Mouse (Mus musculus): ENCODE data around the gene Cdkn3. TPM values are rescaled to one million over a fixed set of nuclear protein-coding genes. Genes with fewer than 3 reads are reported as not detected.
A peak's percentile ranks its signal among the peaks of the same experiment; 100 is the strongest.
"Not testable (repeated sequence)": the region's sequence is repeated elsewhere in the genome, so short reads cannot be mapped to it uniquely, and the experiment has no call there.

The Cdkn3 gene
- polyA plus RNA-seq, 1 experiment from 2014 or later: 51.0 TPM

GRCm38 (mm10) chr14:46754371-46754770, 6.0 kb upstream of the Cdkn3 start:
- not testable (repeated sequence) for H3K4me1 ChIP-seq (replicated peaks); ATAC-seq (replicated peaks; ENCODE audit: insufficient number of reproducible peaks, insufficient read depth, low FRiP score, low read depth)
- 56% methylated on average over 9 of the region's 10 CpGs for WGBS

GRCm38 (mm10) chr14:46755851-46756250, 4.5 kb upstream of the Cdkn3 start:
- Histone ChIP-seq H3K9me3 (replicated peaks) (no peaks in the 10 kb centered on the region), H3K9ac (no peak overlapping the region), H3K27me3 (no peaks in the 10 kb centered on the region), H3K36me3 (no peaks in the 10 kb centered on the region), H3K27ac (no peak overlapping the region), H3K4me1 (replicated peaks) (peaks cover under 1% of the 10 kb centered on the region), H3K4me2 (no peak overlapping the region), H3K4me3 (no peak overlapping the region)
- WGBS: 89% methylated on average over 8 of the region's 8 CpGs
- ATAC-seq (replicated peaks; ENCODE audit: insufficient number of reproducible peaks, insufficient read depth, low FRiP score, low read depth): no peak

More at GRCm38 (mm10) chr14:46754371-46754770, 6.0 kb upstream of the Cdkn3 start:
- not testable (repeated sequence) for H3K9me3 ChIP-seq (replicated peaks); H3K9ac ChIP-seq; H3K36me3 ChIP-seq; H3K27ac ChIP-seq; H3K4me3 ChIP-seq; H3K4me2 ChIP-seq; H3K27me3 ChIP-seq

GRCm38 (mm10) chr14:46757736-46758135, 2.6 kb upstream of the Cdkn3 start:
- WGBS: 50% methylated on average over 9 of the region's 9 CpGs
- H3K4me2 ChIP-seq: no peak overlapping the region
- no peak for ATAC-seq (replicated peaks; ENCODE audit: insufficient number of reproducible peaks, insufficient read depth, low FRiP score, low read depth)
- no peak overlapping the region for H3K4me3 ChIP-seq
- H3K27me3 ChIP-seq: no peaks in the 10 kb centered on the region
- H3K4me1 ChIP-seq (replicated peaks): peaks cover 10% of the 10 kb centered on the region
- no peak overlapping the region for H3K9ac ChIP-seq
- no peak overlapping the region for H3K27ac ChIP-seq
- no peaks in the 10 kb centered on the region for H3K36me3 ChIP-seq
- H3K9me3 ChIP-seq (replicated peaks): no peaks in the 10 kb centered on the region

GRCm38 (mm10) chr14:46759970-46760354, 379 bp upstream of the Cdkn3 start:
- peak overlapping the region; percentile 64 for H3K4me3 ChIP-seq
- 3% methylated on average over 7 of the region's 7 CpGs for WGBS

GRCm38 (mm10) chr14:46761186-46761585, 845 bp downstream of the Cdkn3 start:
- peak overlapping the region; percentile 58 for H3K9ac ChIP-seq
- no peak for ATAC-seq (replicated peaks; ENCODE audit: insufficient number of reproducible peaks, insufficient read depth, low FRiP score, low read depth)
- 35% methylated on average over 6 of the region's 6 CpGs for WGBS
- peaks cover 10% of the 10 kb centered on the region for H3K4me1 ChIP-seq (replicated peaks)
- no peaks in the 10 kb centered on the region for H3K9me3 ChIP-seq (replicated peaks)
- H3K4me3 ChIP-seq: peak overlapping the region; percentile 64
- peak overlapping the region; percentile 83 for H3K4me2 ChIP-seq
- peaks cover 3% of the 10 kb centered on the region; the same call in 1 of the 2 replicates for H3K36me3 ChIP-seq
- no peaks in the 10 kb centered on the region for H3K27me3 ChIP-seq
- no peak overlapping the region for H3K27ac ChIP-seq

More at GRCm38 (mm10) chr14:46759970-46760354, 379 bp upstream of the Cdkn3 start:
- peak overlapping the region; percentile 83 for H3K4me2 ChIP-seq
- no peaks in the 10 kb centered on the region for H3K27me3 ChIP-seq
- H3K27ac ChIP-seq: no peak overlapping the region
- peaks cover under 1% of the 10 kb centered on the region; the same call in 1 of the 2 replicates for H3K36me3 ChIP-seq
- no peaks in the 10 kb centered on the region for H3K9me3 ChIP-seq (replicated peaks)
- no peak for ATAC-seq (replicated peaks; ENCODE audit: insufficient number of reproducible peaks, insufficient read depth, low FRiP score, low read depth)
- H3K4me1 ChIP-seq (replicated peaks): peaks cover 10% of the 10 kb centered on the region
- H3K9ac ChIP-seq: no peak overlapping the region

GRCm38 (mm10) chr14:46767116-46767515, 6.8 kb downstream of the Cdkn3 start:
- no peaks in the 10 kb centered on the region for H3K4me1 ChIP-seq (replicated peaks)
- H3K9ac ChIP-seq: no peak overlapping the region
- no peak overlapping the region for H3K27ac ChIP-seq
- H3K4me2 ChIP-seq: no peak overlapping the region
- H3K4me3 ChIP-seq: no peak overlapping the region
- no peaks in the 10 kb centered on the region for H3K27me3 ChIP-seq
- peaks cover 37% of the 10 kb centered on the region for H3K36me3 ChIP-seq
- ATAC-seq (replicated peaks; ENCODE audit: insufficient number of reproducible peaks, insufficient read depth, low FRiP score, low read depth): no peak
- H3K9me3 ChIP-seq (replicated peaks): no peaks in the 10 kb centered on the region
- WGBS: 81% methylated on average over 12 of the region's 12 CpGs

GRCm38 (mm10) chr14:46770036-46770435, 9.7 kb downstream of the Cdkn3 start:
- ATAC-seq (replicated peaks; ENCODE audit: insufficient number of reproducible peaks, insufficient read depth, low FRiP score, low read depth): no peak
- 80% methylated on average over 6 of the region's 6 CpGs for WGBS
- H3K4me1 ChIP-seq (replicated peaks): no peaks in the 10 kb centered on the region
- no peaks in the 10 kb centered on the region for H3K9me3 ChIP-seq (replicated peaks)
- no peak overlapping the region for H3K27ac ChIP-seq
- H3K4me3 ChIP-seq: no peak overlapping the region
- H3K36me3 ChIP-seq: peaks cover 46% of the 10 kb centered on the region
- no peak overlapping the region for H3K4me2 ChIP-seq
- H3K27me3 ChIP-seq: no peaks in the 10 kb centered on the region
- H3K9ac ChIP-seq: no peak overlapping the region

GRCm38 (mm10) chr14:46778756-46779155, 18.4 kb downstream of the Cdkn3 start:
- Histone ChIP-seq H3K27ac (no peak overlapping the region), H3K9ac (no peak overlapping the region), H3K4me3 (no peak overlapping the region), H3K27me3 (no peaks in the 10 kb centered on the region), H3K9me3 (replicated peaks) (no peaks in the 10 kb centered on the region; the same call in 1 of the 2 replicates), H3K4me1 (replicated peaks) (peaks cover 3% of the 10 kb centered on the region; the same call in 1 of the 2 replicates), H3K4me2 (no peak overlapping the region), H3K36me3 (peaks cover 59% of the 10 kb centered on the region)
- WGBS: 95% methylated on average over 9 of the region's 9 CpGs
- no peak for ATAC-seq (replicated peaks; ENCODE audit: insufficient number of reproducible peaks, insufficient read depth, low FRiP score, low read depth)

GRCm38 (mm10) chr14:46779217-46779616, 18.9 kb downstream of the Cdkn3 start:
- Histone ChIP-seq H3K4me2 (no peak overlapping the region), H3K9ac (no peak overlapping the region), H3K9me3 (replicated peaks) (no peaks in the 10 kb centered on the region; the same call in 1 of the 2 replicates), H3K4me1 (replicated peaks) (peaks cover 3% of the 10 kb centered on the region; the same call in 1 of the 2 replicates), H3K27ac (no peak overlapping the region), H3K36me3 (peaks cover 56% of the 10 kb centered on the region), H3K4me3 (no peak overlapping the region), H3K27me3 (no peaks in the 10 kb centered on the region)
- 91% methylated on average over 7 of the region's 7 CpGs for WGBS
- no peak for ATAC-seq (replicated peaks; ENCODE audit: insufficient number of reproducible peaks, insufficient read depth, low FRiP score, low read depth)

GRCm38 (mm10) chr14:46781086-46781485, 20.7 kb downstream of the Cdkn3 start:
- H3K9me3 ChIP-seq (replicated peaks): no peaks in the 10 kb centered on the region; the same call in 1 of the 2 replicates
- peaks cover 5% of the 10 kb centered on the region for H3K4me1 ChIP-seq (replicated peaks)
- no peak overlapping the region for H3K4me3 ChIP-seq
- peaks cover 41% of the 10 kb centered on the region for H3K36me3 ChIP-seq
- WGBS: 86% methylated on average over 7 of the region's 7 CpGs
- H3K4me2 ChIP-seq: no peak overlapping the region
- ATAC-seq (replicated peaks; ENCODE audit: insufficient number of reproducible peaks, insufficient read depth, low FRiP score, low read depth): no peak
- H3K27ac ChIP-seq: no peak overlapping the region
- no peak overlapping the region for H3K9ac ChIP-seq
- H3K27me3 ChIP-seq: no peaks in the 10 kb centered on the region

GRCm38 (mm10) chr14:46782187-46782828, 22.0 kb downstream of the Cdkn3 start:
- H3K4me1 ChIP-seq (replicated peaks): peaks cover 14% of the 10 kb centered on the region
- H3K36me3 ChIP-seq: peaks cover 39% of the 10 kb centered on the region

More at GRCm38 (mm10) chr14:46782187-46782828, 22.0 kb downstream of the Cdkn3 start:
- no peaks in the 10 kb centered on the region; the same call in 1 of the 2 replicates for H3K9me3 ChIP-seq (replicated peaks)
- H3K27ac ChIP-seq: no peak overlapping the region
- H3K27me3 ChIP-seq: no peaks in the 10 kb centered on the region
- H3K4me3 ChIP-seq: no peak overlapping the region
- 73% methylated on average over 8 of the region's 8 CpGs for WGBS
- H3K9ac ChIP-seq: no peak overlapping the region
- no peak for ATAC-seq (replicated peaks; ENCODE audit: insufficient number of reproducible peaks, insufficient read depth, low FRiP score, low read depth)
- H3K4me2 ChIP-seq: no peak overlapping the region

Data from heart, embryonic 15.5 days (tissue).